Mouse (Mus musculus) kidney, embryonic 14.5 days (tissue): ENCODE data around the gene Scarf1. TPM values are rescaled to one million over a fixed set of nuclear protein-coding genes. Genes with fewer than 3 reads are reported as not detected.

Experiments used
- ATAC-seq: fragments of 200-750 bp; cut with Nextera tagmentation; 2 replicates; pipeline ENCODE4 v1.8.0; 2017; ENCODE audit warnings: moderate number of reproducible peaks, mild to moderate bottlenecking, moderate TSS enrichment, moderate library complexity; ENCODE audit not compliant: low FRiP score, low TSS enrichment
- H3K27ac ChIP-seq: fragments of 300-500 bp; sonication (generic); 2 replicates; pipeline ENCODE4 v1.5.1; 2014; ENCODE audit warnings: low read depth, mild to moderate bottlenecking, low read length, moderate library complexity, mixed read lengths
- H3K27me3 ChIP-seq: fragments of 300-500 bp; sonication (generic); 2 replicates; pipeline ENCODE4 v1.6.1; 2014; ENCODE audit warnings: mild to moderate bottlenecking, low read length; ENCODE audit not compliant: control insufficient read depth, insufficient read depth
- H3K36me3 ChIP-seq: fragments of 300-500 bp; sonication (generic); 2 replicates; pipeline ENCODE4 v1.6.1; 2014; ENCODE audit warnings: low read length, mixed read lengths; ENCODE audit not compliant: control insufficient read depth, insufficient read depth
- H3K4me1 ChIP-seq: fragments of 300-500 bp; sonication (generic); 2 replicates; pipeline ENCODE4 v1.6.1; 2014; ENCODE audit warnings: low read length, mixed read lengths; ENCODE audit not compliant: control insufficient read depth, insufficient read depth
- H3K4me2 ChIP-seq: fragments of 300-500 bp; sonication (generic); replicated peaks from 2 replicates; pipeline ENCODE4 v1.6.1; 2014; ENCODE audit warnings: low read depth, mild to moderate bottlenecking, low read length
- H3K4me3 ChIP-seq: fragments of 300-500 bp; sonication (generic); 2 replicates; pipeline ENCODE4 v1.5.1; 2014; ENCODE audit warnings: mild to moderate bottlenecking, low read length
- H3K9ac ChIP-seq: fragments of 300-500 bp; sonication (generic); 2 replicates; pipeline ENCODE4 v1.6.1; 2014; ENCODE audit warnings: low read depth, mild to moderate bottlenecking, low read length, moderate library complexity
- H3K9me3 ChIP-seq: fragments of 300-500 bp; sonication (generic); 2 replicates; pipeline ENCODE4 v1.6.1; 2016; ENCODE audit warnings: low read length; ENCODE audit not compliant: control insufficient read depth
- WGBS: fragments of 180-500 bp; shearing (Covaris S2); extraction: QIAGEN DNeasy Blood & Tissue Kit; methylation state at CpG from one replicate; pipeline ENCODE4 v1.1.7; 2014; 5-methylcytosine and 5-hydroxymethylcytosine counted together
- polyA plus RNA-seq: library from polyadenylated mRNA; unstranded; fragments of >200 nt; fragmentation: Nextera tagmentation; extraction: Ambion mirVana; gene quantifications from 2 replicates; pipeline ENCODE4 v1.2.1, GENCODE M21; 2014

Gene Scarf1
- polyA plus RNA-seq, 1 experiment from 2014 or later: 10.0 TPM

DNA sequence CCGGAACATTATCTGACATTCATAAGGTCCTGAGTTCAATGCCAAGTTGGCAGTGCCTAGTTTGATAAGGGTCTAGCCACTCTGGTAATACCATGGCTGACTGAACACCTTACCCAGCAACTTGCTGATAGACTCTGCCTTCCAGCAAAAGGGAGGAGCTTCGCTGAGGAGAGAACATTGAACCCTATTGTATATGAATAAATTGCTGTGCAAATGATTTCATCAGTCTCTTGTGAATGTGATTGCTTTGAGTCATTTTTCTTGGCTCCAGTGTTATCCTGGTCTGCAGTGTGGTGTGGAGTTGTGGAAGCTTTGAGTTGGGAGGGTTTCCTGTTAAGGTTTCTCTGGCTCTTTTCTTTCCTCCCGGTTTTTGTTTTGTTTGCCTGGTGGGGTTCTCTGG, 42.7 kb upstream of the Scarf1 start:
- no peak overlapping the region for H3K4me3 ChIP-seq
- peaks cover 3% of the 10 kb centered on the region; the same call in 1 of the 2 replicates for H3K36me3 ChIP-seq
- peaks cover 3% of the 10 kb centered on the region; the same call in 1 of the 2 replicates for H3K9me3 ChIP-seq
- ATAC-seq: no peak
- H3K27ac ChIP-seq: no peak overlapping the region
- no peak overlapping the region for H3K9ac ChIP-seq
- 75% methylated on average over 3 of the region's 3 CpGs for WGBS
- H3K27me3 ChIP-seq: no peaks in the 10 kb centered on the region
- H3K4me1 ChIP-seq: peaks cover 5% of the 10 kb centered on the region; the same call in 1 of the 2 replicates
- no peak overlapping the region for H3K4me2 ChIP-seq

DNA sequence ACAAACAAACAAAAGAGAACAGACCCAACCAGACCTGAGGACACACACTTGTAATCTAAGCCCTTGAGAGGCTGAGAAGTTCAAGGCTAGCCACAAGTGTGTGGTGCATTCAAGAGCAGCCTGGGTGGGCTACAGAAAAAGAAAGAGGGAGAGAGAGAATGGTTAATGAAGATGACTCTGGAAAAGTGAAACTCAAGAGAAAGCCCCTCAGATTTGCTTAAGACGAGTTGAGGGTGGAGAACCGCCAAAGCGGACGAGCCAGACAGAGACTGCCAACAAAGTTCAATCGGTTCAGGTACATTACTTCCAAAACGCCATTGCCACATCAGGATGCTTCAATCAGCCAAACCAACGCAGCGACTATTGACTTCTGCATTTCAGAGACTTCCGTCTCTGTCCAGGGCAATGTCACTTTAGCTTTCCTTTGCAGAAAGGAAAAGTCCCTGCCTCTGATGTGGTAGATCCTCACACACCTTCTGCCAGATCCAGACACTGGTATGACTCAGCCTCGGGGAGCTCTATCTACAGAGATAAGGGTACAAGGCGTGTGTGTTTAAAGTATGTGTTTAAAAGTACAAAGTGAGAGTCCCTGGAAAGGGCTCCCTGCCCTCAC, 40.8 kb upstream of the Scarf1 start:
- H3K4me1 ChIP-seq: peaks cover 1% of the 10 kb centered on the region; the same call in 1 of the 2 replicates
- no peaks in the 10 kb centered on the region for H3K9me3 ChIP-seq
- H3K36me3 ChIP-seq: no peaks in the 10 kb centered on the region
- no peaks in the 10 kb centered on the region for H3K27me3 ChIP-seq
- ATAC-seq: no peak
- no peak overlapping the region for H3K27ac ChIP-seq
- WGBS: 78% methylated on average over 11 of the region's 11 CpGs
- no peak overlapping the region for H3K4me3 ChIP-seq
- H3K4me2 ChIP-seq: no peak overlapping the region
- H3K9ac ChIP-seq: no peak overlapping the region

DNA sequence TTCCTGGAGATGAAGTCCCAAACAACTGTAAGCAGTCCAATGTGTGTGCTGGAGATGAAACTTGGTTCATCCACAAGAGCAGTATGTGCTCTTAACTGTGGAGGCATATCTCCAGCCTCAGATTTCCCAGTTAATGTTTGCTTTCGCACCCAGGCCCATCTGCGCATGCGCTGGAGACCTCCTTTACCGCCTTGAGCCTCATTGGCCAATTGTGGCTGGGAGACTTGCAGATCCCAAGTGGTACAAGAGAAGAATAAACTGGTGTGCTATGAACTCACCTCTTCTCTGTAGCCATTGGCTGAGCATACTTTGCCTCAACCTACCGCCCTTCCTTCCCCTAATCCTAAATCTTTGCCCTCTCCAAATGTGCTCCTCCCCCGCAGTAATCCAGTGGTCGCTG, 40.0 kb upstream of the Scarf1 start:
- 69% methylated on average over 7 of the region's 7 CpGs for WGBS
- no peaks in the 10 kb centered on the region for H3K9me3 ChIP-seq
- no peak overlapping the region for H3K4me2 ChIP-seq

DNA sequence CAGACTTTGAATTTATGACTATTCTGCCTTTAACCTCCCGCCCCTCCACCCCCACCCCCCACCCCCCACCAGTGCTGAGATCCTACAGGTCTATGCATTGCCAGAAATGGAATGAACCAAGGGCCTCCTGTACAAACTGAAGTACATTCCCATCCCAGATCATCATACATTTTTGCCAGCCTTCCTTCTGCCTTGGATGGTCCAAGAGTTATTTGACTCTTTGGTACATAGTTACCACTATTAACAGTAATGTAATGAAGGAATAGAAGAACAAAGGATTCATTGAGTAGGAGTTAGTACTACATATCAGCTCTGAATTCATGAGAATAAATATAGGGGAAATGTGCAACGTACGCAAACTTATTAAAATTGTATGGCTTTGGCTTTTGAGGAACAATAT, 27.1 kb upstream of the Scarf1 start:
- WGBS: 18% methylated on average over 3 of the region's 3 CpGs

More for the DNA sequence above, 40.0 kb upstream of the Scarf1 start:
- Histone ChIP-seq H3K27ac (no peak overlapping the region), H3K27me3 (no peaks in the 10 kb centered on the region), H3K4me1 (no peaks in the 10 kb centered on the region), H3K9ac (no peak overlapping the region), H3K36me3 (no peaks in the 10 kb centered on the region), H3K4me3 (no peak overlapping the region)
- no peak for ATAC-seq

DNA sequence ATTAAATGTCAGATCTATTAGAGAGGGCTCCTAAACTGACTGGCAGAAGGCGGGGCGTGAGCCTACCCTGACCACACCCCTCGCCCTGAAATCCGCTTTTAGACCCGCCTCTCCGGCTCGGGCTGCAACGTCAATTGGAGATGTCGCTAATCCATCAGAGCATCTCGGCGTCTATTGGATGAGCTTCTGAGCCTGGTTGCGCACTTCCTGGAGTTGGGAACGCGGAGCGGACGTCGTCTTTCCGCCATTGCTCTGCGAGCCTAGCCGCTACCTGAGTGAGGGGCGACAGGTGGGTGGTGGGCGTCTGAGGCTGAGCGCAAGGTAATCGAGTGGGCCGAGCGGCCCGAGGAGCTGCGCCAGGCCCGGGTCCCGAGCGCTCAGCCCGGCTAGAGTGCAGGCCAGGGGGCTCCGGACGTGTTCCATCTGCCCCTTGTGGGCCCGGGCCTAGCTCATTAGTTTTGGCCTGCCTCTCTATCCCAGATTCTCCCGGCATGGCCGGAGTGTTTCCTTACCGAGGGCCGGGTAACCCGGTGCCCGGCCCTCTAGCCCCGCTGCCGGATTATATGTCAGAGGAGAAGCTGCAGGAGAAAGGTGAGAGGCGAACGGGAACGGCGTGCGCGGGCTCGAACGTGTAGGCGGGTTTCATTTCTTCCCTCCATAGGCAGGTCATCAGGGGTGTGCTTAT, 26.6 kb upstream of the Scarf1 start, which contains the start of gene Prpf8:
Gene Prpf8, plus strand, starts transcription at position 216 of the 685 bp plus-strand sequence.
- under 1% methylated on average over 52 of the region's 52 CpGs for WGBS
- H3K27me3 ChIP-seq: no peaks in the 10 kb centered on the region
- peak; percentile 100 for ATAC-seq
- peak within 1 kb of the TSS; percentile 94 for H3K9ac ChIP-seq
- H3K4me2 ChIP-seq: peak within 1 kb of the TSS; percentile 67
- H3K4me3 ChIP-seq: peak within 1 kb of the TSS; percentile 100
- peaks cover 32% of the 10 kb centered on the region for H3K36me3 ChIP-seq
- peaks cover 8% of the 10 kb centered on the region; the same call in 1 of the 2 replicates for H3K4me1 ChIP-seq
- peak within 1 kb of the TSS; percentile 72; the same call in 1 of the 2 replicates for H3K27ac ChIP-seq
- H3K9me3 ChIP-seq: no peaks in the 10 kb centered on the region

More for the DNA sequence above, 27.1 kb upstream of the Scarf1 start:
- Histone ChIP-seq H3K9ac (no peak overlapping the region), H3K4me2 (peak overlapping the region; percentile 33), H3K4me1 (peaks cover 8% of the 10 kb centered on the region; the same call in 1 of the 2 replicates), H3K4me3 (peak overlapping the region; percentile 100), H3K9me3 (no peaks in the 10 kb centered on the region), H3K27ac (no peak overlapping the region), H3K27me3 (no peaks in the 10 kb centered on the region), H3K36me3 (peaks cover 26% of the 10 kb centered on the region)
- peak; percentile 4; the same call in 1 of the 2 replicates for ATAC-seq

DNA sequence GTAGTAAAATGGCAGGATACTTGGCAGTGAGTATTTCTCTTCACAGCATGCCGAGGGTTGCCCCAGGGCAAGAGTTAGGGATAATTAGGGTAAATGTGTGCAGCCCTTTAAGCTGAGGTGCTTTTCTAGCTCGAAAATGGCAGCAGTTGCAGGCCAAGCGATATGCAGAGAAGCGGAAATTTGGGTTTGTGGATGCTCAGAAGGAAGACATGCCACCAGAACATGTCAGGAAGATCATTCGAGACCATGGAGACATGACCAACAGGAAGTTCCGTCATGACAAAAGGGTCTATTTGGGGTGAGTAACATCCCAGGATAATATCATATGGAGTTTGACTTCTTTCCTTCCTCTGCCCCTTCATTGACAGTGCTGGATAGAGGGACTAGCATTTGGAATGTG, 25.8 kb upstream of the Scarf1 start:
- Histone ChIP-seq H3K9me3 (no peaks in the 10 kb centered on the region), H3K27me3 (no peaks in the 10 kb centered on the region), H3K4me1 (peaks cover 8% of the 10 kb centered on the region; the same call in 1 of the 2 replicates), H3K4me2 (peak overlapping the region; percentile 67), H3K36me3 (peaks cover 40% of the 10 kb centered on the region), H3K9ac (peak overlapping the region; percentile 94), H3K27ac (no peak overlapping the region), H3K4me3 (peak overlapping the region; percentile 100)
- WGBS: 47% methylated on average over 6 of the region's 6 CpGs
- no peak for ATAC-seq

DNA sequence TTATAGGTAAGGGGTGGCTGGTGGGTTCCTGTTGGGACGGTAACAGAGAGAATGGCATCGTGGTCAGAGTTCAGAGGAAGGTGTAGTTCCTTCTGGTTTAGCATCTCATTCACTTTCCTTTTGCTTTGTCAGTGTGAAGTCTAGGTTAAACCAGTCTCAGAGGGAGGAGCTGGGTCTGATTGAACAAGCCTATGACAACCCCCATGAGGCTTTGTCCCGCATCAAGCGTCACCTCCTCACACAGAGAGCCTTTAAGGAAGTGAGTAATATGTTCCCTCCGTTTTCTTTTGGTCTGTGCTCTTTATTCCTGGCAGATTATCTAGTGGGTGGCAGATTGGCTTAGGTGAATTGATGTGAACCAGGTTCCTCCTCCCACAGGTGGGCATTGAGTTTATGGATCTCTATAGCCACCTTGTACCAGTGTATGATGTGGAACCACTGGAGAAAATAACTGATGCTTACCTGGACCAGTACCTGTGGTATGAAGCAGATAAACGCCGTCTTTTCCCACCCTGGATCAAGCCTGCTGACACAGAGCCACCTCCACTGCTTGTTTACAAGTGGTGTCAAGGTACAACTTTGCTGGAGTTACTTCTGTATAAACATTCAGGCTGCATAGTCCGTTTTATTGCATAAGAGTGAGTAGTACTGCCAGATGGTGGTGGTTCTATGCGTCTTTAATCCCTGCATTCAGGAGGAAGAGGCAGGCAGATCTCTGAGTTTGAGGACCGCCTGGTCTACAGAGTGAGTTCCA, 18.9 kb upstream of the Scarf1 start:
- peaks cover 100% of the 10 kb centered on the region for H3K36me3 ChIP-seq
- no peak overlapping the region for H3K9ac ChIP-seq
- no peaks in the 10 kb centered on the region for H3K27me3 ChIP-seq
- H3K9me3 ChIP-seq: no peaks in the 10 kb centered on the region
- H3K4me2 ChIP-seq: no peak overlapping the region
- H3K27ac ChIP-seq: no peak overlapping the region
- no peak for ATAC-seq
- H3K4me3 ChIP-seq: no peak overlapping the region
- 92% methylated on average over 10 of the region's 10 CpGs for WGBS
- H3K4me1 ChIP-seq: no peaks in the 10 kb centered on the region

DNA sequence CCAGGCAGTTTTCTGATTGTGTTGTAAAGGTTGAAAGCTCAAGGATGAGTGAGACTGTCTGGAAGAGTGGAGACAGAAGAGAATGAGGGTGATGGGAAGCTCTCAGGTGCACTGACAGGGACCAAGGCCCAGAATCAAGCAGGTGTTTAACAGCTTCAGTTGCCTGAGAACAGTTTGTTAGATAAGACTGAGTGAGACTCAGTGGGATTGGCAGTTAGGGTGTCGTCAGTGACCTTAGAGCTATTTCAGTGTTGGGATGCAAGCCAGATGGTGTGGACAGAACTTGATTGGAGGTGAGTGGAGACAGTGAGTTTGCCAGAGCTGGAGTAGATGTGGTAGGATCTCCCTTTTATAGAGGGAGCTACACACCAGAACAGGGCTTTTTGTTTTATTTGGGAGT, 15.2 kb upstream of the Scarf1 start:
- 84% methylated on average over 1 of the region's 1 CpGs for WGBS
- Histone ChIP-seq H3K4me2 (no peak overlapping the region), H3K4me3 (no peak overlapping the region), H3K9me3 (no peaks in the 10 kb centered on the region), H3K36me3 (peaks cover 100% of the 10 kb centered on the region), H3K9ac (no peak overlapping the region), H3K27ac (no peak overlapping the region), H3K27me3 (no peaks in the 10 kb centered on the region), H3K4me1 (no peaks in the 10 kb centered on the region)
- no peak for ATAC-seq
